Mouse (Mus musculus): ENCODE data around the gene Triobp.

- TF ChIP-seq CTCF (IDR thresholded peaks at IDR 0.05; ENCODE audit: insufficient read depth, low read length) (no peak), POLR2A (IDR thresholded peaks at IDR 0.05; ENCODE audit: borderline replicate concordance, extremely low read depth, low read depth, low read length) (no peak)
Measured at GRCm38 (mm10) chr15:78989152-78990092, 41.9 kb downstream of the Triobp start.
